Mouse (Mus musculus): ENCODE data around the gene Pik3r3. TPM values are rescaled to one million over a fixed set of nuclear protein-coding genes. Genes with fewer than 3 reads are reported as not detected.
"Not testable (repeated sequence)": the region's sequence is repeated elsewhere in the genome, so short reads cannot be mapped to it uniquely, and the experiment has no call there.

Gene Pik3r3
- polyA plus RNA-seq, 1 experiment: 31.6 TPM

DNA sequence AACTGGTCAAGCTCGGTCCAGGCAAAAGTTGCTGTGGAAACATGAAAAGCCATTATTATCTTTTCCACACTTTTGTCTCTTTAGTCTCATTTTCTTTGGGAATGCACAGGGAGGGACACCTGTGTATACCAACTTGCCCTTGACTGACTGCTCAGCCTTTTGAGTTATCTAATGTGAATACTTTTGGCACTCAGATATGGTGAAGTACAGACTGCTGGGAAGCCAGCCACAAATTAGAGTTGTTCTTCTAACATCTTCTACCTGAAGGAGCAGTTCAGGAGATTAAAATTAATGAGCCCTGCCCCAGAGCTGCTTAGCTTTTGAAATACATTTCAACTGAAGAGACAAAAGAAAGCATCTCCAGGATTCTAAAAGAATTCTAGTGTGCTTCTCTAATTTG lies 2.4 kb upstream of the Pik3r3 start:
- no peak overlapping the region for H3K27ac ChIP-seq (ENCODE audit: insufficient read depth, low read length)
- no peaks in the 10 kb centered on the region for H3K4me1 ChIP-seq (ENCODE audit: control insufficient read depth, insufficient read depth, low read length)
- TF ChIP-seq CTCF (IDR thresholded peaks at IDR 0.05; ENCODE audit: borderline replicate concordance, insufficient read depth, low read length) (no peak), POLR2A (IDR thresholded peaks at IDR 0.05; ENCODE audit: low read depth, low read length) (no peak)
- no peak overlapping the region for H3K4me3 ChIP-seq (ENCODE audit: insufficient read depth, low read length)

DNA sequence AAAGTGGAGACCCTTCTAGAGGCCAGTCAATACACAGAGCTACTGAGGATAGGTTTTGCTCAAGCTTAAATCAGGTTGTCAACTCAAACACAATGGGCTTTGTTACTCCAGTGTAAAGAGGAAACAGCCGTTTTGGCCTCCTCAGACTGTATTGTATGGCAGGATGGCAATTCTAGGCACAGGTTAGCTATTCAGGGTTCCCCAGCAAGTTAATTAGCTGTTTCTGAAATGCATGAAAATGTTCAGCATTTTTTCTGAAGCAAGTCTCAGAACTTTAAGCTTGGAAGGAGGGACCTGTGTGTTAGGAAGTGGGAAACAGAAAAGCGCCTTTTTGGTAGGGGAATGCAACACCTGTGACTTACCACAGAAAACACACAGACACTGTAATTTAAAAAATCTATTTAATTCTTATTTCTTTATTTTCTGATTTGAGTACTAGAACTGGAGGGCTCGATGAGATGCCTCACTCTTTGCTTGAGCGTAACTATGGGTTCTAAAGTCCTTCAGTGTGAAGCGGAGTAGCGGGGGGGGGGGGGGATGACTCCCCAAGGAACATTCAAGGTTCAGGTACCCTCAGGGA lies 1.3 kb upstream of the Pik3r3 start:
- TF ChIP-seq POLR2A (IDR thresholded peaks at IDR 0.05; ENCODE audit: low read depth, low read length) (0 out of 2 replicates have a peak, but pooled peaks have one; percentile 40), CTCF (IDR thresholded peaks at IDR 0.05; ENCODE audit: borderline replicate concordance, insufficient read depth, low read length) (no peak)
- no peaks in the 10 kb centered on the region for H3K4me1 ChIP-seq (ENCODE audit: control insufficient read depth, insufficient read depth, low read length)
- H3K4me3 ChIP-seq (ENCODE audit: insufficient read depth, low read length): peak overlapping the region; percentile 71
- H3K27ac ChIP-seq (ENCODE audit: insufficient read depth, low read length): no peak overlapping the region

DNA sequence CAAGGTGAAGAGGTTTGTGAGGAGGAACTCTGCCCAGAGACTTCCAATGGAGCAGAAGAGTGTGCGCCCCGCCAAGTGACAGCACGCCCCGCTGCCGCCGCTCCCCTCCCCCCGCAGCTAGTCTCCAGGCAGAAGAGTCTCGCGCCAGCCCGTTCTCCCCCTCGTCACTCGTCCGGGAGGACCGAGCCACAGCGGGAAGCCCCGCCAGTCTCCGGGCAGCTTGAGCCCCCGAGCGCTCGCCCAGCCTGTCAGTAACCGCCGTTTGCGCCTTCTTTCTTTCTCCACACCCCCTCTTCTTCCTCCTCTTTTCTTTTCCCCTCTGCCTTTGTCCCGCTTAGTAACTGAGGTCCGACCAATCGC lies 658 bp upstream of the Pik3r3 start:
- Histone ChIP-seq H3K27ac (ENCODE audit: insufficient read depth, low read length) (peak overlapping the region; percentile 88), H3K4me1 (ENCODE audit: control insufficient read depth, insufficient read depth, low read length) (no peaks in the 10 kb centered on the region), H3K4me3 (ENCODE audit: insufficient read depth, low read length) (peak overlapping the region; percentile 71)
- TF ChIP-seq POLR2A (IDR thresholded peaks at IDR 0.05; ENCODE audit: low read depth, low read length) (peak; percentile 86), CTCF (IDR thresholded peaks at IDR 0.05; ENCODE audit: borderline replicate concordance, insufficient read depth, low read length) (no peak)

DNA sequence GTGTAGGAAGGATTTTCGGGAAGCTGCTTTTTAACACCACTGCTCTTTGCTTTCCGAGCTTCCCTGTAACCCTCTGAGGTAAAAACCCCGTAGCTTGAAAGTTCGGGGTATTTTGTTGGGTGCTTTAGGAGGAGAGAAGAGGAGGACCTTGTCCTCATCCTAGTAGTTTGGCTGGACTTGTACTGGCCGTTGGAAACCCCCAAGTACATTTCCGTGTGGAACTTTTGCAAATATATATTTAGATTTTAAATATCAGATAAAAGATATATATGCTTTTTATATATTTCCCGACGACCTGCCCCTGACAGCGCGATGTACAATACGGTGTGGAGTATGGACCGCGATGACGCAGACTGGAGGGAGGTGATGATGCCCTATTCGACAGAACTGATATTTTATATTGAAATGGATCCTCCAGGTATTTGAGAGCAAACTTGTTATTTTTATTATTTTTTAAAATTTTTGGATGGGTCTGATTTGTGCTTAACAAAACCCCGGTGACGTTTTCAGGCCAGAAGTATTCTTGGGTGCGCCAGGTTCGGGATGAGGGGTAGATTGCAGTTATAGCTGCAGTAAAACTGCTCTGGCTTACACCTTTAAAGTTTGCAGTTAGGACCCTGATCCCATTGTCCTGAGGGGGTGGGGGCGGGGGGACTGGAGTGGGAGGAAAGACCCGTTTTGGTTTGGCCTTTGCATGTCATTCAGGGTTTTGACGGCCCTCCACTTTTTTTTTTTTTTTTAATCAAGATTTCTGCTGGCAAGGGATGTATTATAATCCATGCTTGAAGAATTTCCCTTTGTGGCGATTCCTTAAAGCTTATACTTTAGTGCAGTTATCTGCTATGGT lies 801 bp downstream of the Pik3r3 start:
- TF ChIP-seq POLR2A (IDR thresholded peaks at IDR 0.05; ENCODE audit: low read depth, low read length) (0 out of 2 replicates have a peak, but pooled peaks have one; percentile 35), CTCF (IDR thresholded peaks at IDR 0.05; ENCODE audit: borderline replicate concordance, insufficient read depth, low read length) (no peak)
- Histone ChIP-seq H3K4me3 (ENCODE audit: insufficient read depth, low read length) (peak overlapping the region; percentile 94), H3K4me1 (ENCODE audit: control insufficient read depth, insufficient read depth, low read length) (no peaks in the 10 kb centered on the region), H3K27ac (ENCODE audit: insufficient read depth, low read length) (peak overlapping the region; percentile 96)

DNA sequence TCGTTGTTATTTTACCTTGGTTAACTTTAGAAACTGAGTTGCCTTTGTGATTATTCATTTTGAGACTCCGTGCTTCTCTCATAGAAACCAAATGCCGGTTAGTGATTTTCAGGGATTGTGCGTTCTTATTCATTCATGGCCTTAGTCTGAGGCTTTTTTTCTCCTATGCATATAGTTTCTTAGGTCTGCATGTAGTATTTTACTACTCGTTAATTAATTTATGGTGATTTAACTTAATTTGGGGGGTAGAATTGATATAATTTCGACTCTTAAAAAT lies 1.4 kb downstream of the Pik3r3 start:
- Histone ChIP-seq H3K4me3 (ENCODE audit: insufficient read depth, low read length) (peak overlapping the region; percentile 94), H3K27ac (ENCODE audit: insufficient read depth, low read length) (no peak overlapping the region), H3K4me1 (ENCODE audit: control insufficient read depth, insufficient read depth, low read length) (no peaks in the 10 kb centered on the region)
- TF ChIP-seq POLR2A (IDR thresholded peaks at IDR 0.05; ENCODE audit: low read depth, low read length) (no peak), CTCF (IDR thresholded peaks at IDR 0.05; ENCODE audit: borderline replicate concordance, insufficient read depth, low read length) (no peak)

DNA sequence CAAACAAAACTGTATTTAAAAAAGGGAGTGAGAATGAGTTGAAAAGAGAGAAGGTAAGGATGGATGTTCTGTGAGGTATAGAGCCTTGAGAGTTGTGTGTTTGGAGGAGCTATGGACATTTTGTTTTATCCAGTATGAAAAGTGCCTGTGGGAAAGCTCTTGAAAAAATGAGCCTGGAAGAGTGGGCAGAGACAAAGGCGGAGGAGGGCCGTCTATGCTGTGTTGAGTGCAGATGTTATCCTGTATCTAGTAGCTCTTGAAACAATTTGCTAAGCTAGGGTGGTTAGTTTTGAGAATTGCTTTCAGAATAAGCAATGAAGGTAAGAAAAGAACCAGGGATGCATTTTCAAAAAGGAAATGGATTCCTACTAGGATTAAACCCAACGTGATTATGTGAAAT lies 22.0 kb downstream of the Pik3r3 start:
- Histone ChIP-seq H3K4me1 (ENCODE audit: control insufficient read depth, insufficient read depth, low read length) (no peaks in the 10 kb centered on the region), H3K27ac (ENCODE audit: insufficient read depth, low read length) (no peak overlapping the region), H3K4me3 (ENCODE audit: insufficient read depth, low read length) (no peak overlapping the region)
- TF ChIP-seq POLR2A (IDR thresholded peaks at IDR 0.05; ENCODE audit: low read depth, low read length) (no peak), CTCF (IDR thresholded peaks at IDR 0.05; ENCODE audit: borderline replicate concordance, insufficient read depth, low read length) (no peak)

DNA sequence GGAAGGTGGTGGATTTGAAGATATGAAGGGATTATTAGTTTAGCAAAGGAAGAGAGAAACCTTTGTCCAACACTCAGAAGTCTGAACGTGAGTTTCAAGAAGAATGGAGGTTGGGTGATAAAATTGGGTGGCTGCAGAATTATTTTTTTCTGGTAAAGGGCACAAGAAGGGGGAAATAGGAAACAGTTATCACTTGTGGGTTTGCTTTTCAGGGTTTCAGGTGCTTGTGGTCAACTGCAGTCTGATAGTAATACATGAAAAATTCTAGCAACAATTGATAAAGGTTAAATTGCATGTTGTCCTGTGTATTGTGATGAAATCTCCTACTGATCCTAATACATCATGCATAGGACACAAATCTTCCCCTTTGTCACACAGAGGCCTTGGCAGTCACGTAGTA lies 22.8 kb downstream of the Pik3r3 start:
- H3K4me1 ChIP-seq (ENCODE audit: control insufficient read depth, insufficient read depth, low read length): no peaks in the 10 kb centered on the region
- TF ChIP-seq CTCF (IDR thresholded peaks at IDR 0.05; ENCODE audit: borderline replicate concordance, insufficient read depth, low read length) (no peak), POLR2A (IDR thresholded peaks at IDR 0.05; ENCODE audit: low read depth, low read length) (no peak)
- H3K27ac ChIP-seq (ENCODE audit: insufficient read depth, low read length): no peak overlapping the region
- no peak overlapping the region for H3K4me3 ChIP-seq (ENCODE audit: insufficient read depth, low read length)

DNA sequence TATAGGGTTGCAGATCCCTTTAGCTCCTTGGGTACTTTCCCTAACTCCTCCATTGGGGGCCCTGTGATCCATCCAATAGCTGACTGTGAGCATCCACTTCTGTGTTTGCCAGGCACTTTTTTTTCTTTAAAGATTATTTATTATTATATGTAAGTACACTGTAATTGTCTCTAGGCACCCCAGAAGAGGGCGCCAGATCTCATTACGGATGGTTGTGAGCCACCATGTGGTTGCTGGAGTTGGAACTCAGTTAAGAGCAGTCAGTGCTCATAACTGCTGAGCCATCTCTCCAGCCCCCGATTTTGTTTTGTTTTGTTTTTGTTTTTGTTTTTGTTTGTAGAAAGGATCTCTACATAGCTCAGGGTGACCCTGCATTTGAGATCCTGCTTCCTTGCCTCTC lies 24.5 kb downstream of the Pik3r3 start:
- not testable (repeated sequence) for H3K4me1 ChIP-seq (ENCODE audit: control insufficient read depth, insufficient read depth, low read length); H3K27ac ChIP-seq (ENCODE audit: insufficient read depth, low read length); H3K4me3 ChIP-seq (ENCODE audit: insufficient read depth, low read length)

DNA sequence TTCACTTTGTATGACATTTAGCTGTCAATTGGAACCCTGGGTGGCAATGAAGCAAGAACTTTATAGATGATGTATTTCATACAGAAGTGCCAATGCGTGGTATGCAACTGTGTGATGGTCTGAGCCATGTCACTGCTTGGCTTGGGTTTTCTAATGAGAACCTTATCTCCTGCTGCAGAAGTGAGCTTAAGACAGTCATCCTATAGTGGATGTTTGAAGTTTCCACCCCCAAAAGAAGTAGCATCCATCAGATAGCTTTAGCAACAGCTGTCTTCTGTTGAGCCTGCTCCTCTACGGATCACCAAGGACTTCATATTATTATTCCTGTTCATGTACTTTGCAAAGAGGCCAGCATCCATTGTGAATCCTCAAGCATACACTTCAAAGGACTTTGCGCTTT lies 28.6 kb downstream of the Pik3r3 start:
- no peak overlapping the region for H3K4me3 ChIP-seq (ENCODE audit: insufficient read depth, low read length)
- TF ChIP-seq CTCF (IDR thresholded peaks at IDR 0.05; ENCODE audit: borderline replicate concordance, insufficient read depth, low read length) (no peak), POLR2A (IDR thresholded peaks at IDR 0.05; ENCODE audit: low read depth, low read length) (no peak)
- H3K4me1 ChIP-seq (ENCODE audit: control insufficient read depth, insufficient read depth, low read length): no peaks in the 10 kb centered on the region
- no peak overlapping the region for H3K27ac ChIP-seq (ENCODE audit: insufficient read depth, low read length)

DNA sequence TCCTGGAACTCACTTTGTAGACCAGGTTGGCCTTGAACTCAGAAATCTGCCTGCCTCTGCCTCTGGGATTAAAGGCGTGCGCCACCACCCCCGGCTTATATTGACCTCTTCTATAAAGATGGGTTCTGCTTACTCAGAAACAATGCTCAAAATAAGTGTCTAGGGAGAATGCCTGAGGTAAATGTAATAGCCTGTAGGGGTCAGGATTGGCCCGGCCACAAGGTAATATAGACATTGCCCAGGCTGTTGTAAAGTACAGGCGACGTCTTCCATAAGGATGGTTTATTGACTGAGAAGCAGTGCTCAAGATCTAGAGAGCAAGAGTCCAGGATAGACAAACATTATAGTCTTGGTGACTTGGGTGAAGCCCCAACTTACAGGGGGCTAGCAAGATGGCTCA lies 46.8 kb downstream of the Pik3r3 start:
- Histone ChIP-seq H3K27ac (ENCODE audit: insufficient read depth, low read length) (no peak overlapping the region), H3K4me3 (ENCODE audit: insufficient read depth, low read length) (no peak overlapping the region), H3K4me1 (ENCODE audit: control insufficient read depth, insufficient read depth, low read length) (no peaks in the 10 kb centered on the region)
- no peak for TF ChIP-seq POLR2A (IDR thresholded peaks at IDR 0.05; ENCODE audit: low read depth, low read length)
